13 mouse cellular contexts compared by ENCODE assay signal in the genomic region with DNA sequence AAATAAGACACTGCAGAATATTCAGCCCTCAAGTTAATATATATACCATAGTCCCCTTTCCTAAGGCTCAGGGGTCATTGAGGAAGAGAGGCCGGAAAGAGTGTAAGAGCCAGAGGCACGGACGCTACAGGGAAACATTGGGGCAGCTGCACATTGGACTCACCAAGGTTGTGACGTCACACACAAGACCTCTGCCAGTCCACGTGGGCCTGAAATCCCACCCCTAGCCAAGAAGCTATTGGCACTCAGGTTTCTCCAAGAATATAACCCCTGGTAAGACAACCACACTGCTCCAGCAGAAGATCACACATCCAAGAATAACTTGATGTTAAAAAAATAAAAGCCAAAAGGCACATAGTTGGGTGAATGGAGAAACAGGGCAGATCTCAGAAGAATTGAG.
DNase-seq lines count a peak whose midpoint lies in the region.
"Had no signal": no experiment of that assay in that cellular context is flagged by ENCODE, and none has a peak within 500 bp of the region (broad histone marks: within the 10 kb centered on the region; RNA-seq: fewer than 3 reads in every experiment).

No protein-coding gene starts in this region.

- peak; percentile 83 for DNase-seq in cerebellum, postnatal 10 days
- no peak for DNase-seq in cerebellum, adult 11 months
- peak; percentile 57 for DNase-seq in left cerebral cortex, postnatal 4 days
- no peak for DNase-seq in left cerebral cortex, postnatal 14 days (ENCODE audit: low spot score in 2 of 2)
- peak; percentile 56 for DNase-seq in gastrocnemius, postnatal 25 days
- no peak for DNase-seq in lung, postnatal 36 days
- DNase-seq in T-cell, adult 2 months (ENCODE audit: low spot score): no peak
- DNase-seq: adrenal gland, postnatal 14 days; B cell, adult 2 months; cerebellum, adult 18-20 months; cerebellum, postnatal 25 days; heart, adult 18-20 months; heart, postnatal 14 days had no signal

- intact Hi-C loops in left cerebral cortex, postnatal 4 days (cut with DNase I): loop anchor here (10.0 kb wide), 5 partner anchors 111 to 1751 kb away; no protein-coding TSS in a partner anchor
- intact Hi-C loops in left cerebral cortex, postnatal 14 days (cut with DNase I): loop anchor here (10.0 kb wide), 2 partner anchors 1121 to 1431 kb away; no protein-coding TSS in a partner anchor

Comparison
In these comparisons a context has a peak if more than half of its experiments do, and no peak if none do; other contexts are left out.
1. DNase-seq: peak in cerebellum, postnatal 10 days (2 of 2), left cerebral cortex, postnatal 4 days (single experiment) and gastrocnemius, postnatal 25 days (single experiment); none in cerebellum, adult 11 months (single experiment), left cerebral cortex, postnatal 14 days (0 of 2), lung, postnatal 36 days (single experiment) and T-cell, adult 2 months (single experiment).